Mouse (Mus musculus): Measurements from ENCODE around the gene Kcna7. TPM values are rescaled to one million over a fixed set of nuclear protein-coding genes. Genes with fewer than 3 reads are reported as not detected.
"Not testable (repeated sequence)": the region's sequence is repeated elsewhere in the genome, so short reads cannot be mapped to it uniquely, and the experiment has no call there.

Kcna7 gene
- total RNA-seq (2014; rRNA removed) (not detected in 2 replicates), polyA plus RNA-seq (2015; fragmentation: Nextera tagmentation; extraction: Ambion mirVana) (0.06 TPM in 1 of 2 replicates, not detected in the other)

- peak within 1 kb of the TSS; percentile 46 for H3K4me2 ChIP-seq (ENCODE audit: low read depth, low read length, poor library complexity, severe bottlenecking)
- DNase-seq (ENCODE audit: low spot score) (no peak), ATAC-seq (ENCODE audit: low FRiP score) (no peak)
- H3K27me3 ChIP-seq (ENCODE audit: insufficient read depth, low read length): peaks cover 54% of the 10 kb centered on the region
- no peak within 1 kb of the TSS for H3K27ac ChIP-seq (ENCODE audit: low read depth, low read length)
- H3K4me3 ChIP-seq (ENCODE audit: low read depth, low read length): peak within 1 kb of the TSS; percentile 36
- 12% methylated on average over 28 of the region's 28 CpGs for WGBS
- H3K4me1 ChIP-seq (ENCODE audit: insufficient read depth, low read length): no peaks in the 10 kb centered on the region
- H3K9ac ChIP-seq (replicated peaks; ENCODE audit: low read length, poor library complexity, severe bottlenecking): no peak within 1 kb of the TSS
- no peaks in the 10 kb centered on the region for H3K36me3 ChIP-seq (ENCODE audit: insufficient read depth, low read length)
- no peaks in the 10 kb centered on the region for H3K9me3 ChIP-seq (ENCODE audit: low read length)
- TF ChIP-seq CTCF (IDR thresholded peaks at IDR 0.05): peak; percentile 83
Observed at GRCm38 (mm10) chr7:45405091-45406075, at the start of gene Kcna7. Gene Kcna7 (plus strand): TSS chr7:45405653.

DNA sequence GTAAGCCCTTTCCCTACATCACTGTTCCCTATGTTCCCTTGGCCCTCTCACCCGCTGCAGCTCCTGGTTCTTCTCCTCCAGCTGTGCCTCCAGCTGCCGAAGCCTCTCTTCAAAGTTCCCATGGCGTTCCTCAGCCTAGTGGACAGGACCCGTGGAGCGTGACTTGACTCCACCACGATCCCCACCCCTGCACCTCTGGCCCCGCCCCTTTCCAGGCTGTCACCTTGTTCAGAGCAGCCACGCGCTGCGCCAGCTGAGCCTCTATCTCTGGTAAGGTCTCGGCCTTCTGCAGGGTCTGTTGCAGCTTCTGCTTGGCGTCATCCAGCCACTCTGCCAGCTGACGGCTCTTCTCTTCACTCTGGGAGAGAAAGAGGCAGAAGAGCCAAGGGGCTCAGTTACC lies 49.4 kb upstream of the Kcna7 start:
- Histone ChIP-seq H3K9ac (replicated peaks; ENCODE audit: low read length, poor library complexity, severe bottlenecking) (no peak overlapping the region), H3K36me3 (ENCODE audit: insufficient read depth, low read length) (peaks cover 42% of the 10 kb centered on the region), H3K4me1 (ENCODE audit: insufficient read depth, low read length) (no peaks in the 10 kb centered on the region), H3K27ac (ENCODE audit: low read depth, low read length) (no peak overlapping the region), H3K4me3 (ENCODE audit: low read depth, low read length) (no peak overlapping the region), H3K4me2 (ENCODE audit: low read depth, low read length, poor library complexity, severe bottlenecking) (no peak overlapping the region), H3K27me3 (ENCODE audit: insufficient read depth, low read length) (no peaks in the 10 kb centered on the region), H3K9me3 (ENCODE audit: low read length) (no peaks in the 10 kb centered on the region)
- TF ChIP-seq CTCF (IDR thresholded peaks at IDR 0.05): no peak
- DNase-seq (ENCODE audit: low spot score) (no peak), ATAC-seq (ENCODE audit: low FRiP score) (no peak)
- WGBS: 59% methylated on average over 13 of the region's 13 CpGs

GRCm38 (mm10) chr7:45359081-45359480 lies 46.4 kb upstream of the Kcna7 start:
- not testable (repeated sequence) for H3K27me3 ChIP-seq (ENCODE audit: insufficient read depth, low read length); DNase-seq (ENCODE audit: low spot score); H3K9me3 ChIP-seq (ENCODE audit: low read length); H3K27ac ChIP-seq (ENCODE audit: low read depth, low read length); H3K4me3 ChIP-seq (ENCODE audit: low read depth, low read length); H3K4me2 ChIP-seq (ENCODE audit: low read depth, low read length, poor library complexity, severe bottlenecking); H3K9ac ChIP-seq (replicated peaks; ENCODE audit: low read length, poor library complexity, severe bottlenecking); ATAC-seq (ENCODE audit: low FRiP score)
- WGBS: 74% methylated on average over 10 of the region's 11 CpGs
- Histone ChIP-seq H3K36me3 (ENCODE audit: insufficient read depth, low read length) (peaks cover 28% of the 10 kb centered on the region), H3K4me1 (ENCODE audit: insufficient read depth, low read length) (peaks cover 14% of the 10 kb centered on the region; the same call in 1 of the 2 replicates)

DNA sequence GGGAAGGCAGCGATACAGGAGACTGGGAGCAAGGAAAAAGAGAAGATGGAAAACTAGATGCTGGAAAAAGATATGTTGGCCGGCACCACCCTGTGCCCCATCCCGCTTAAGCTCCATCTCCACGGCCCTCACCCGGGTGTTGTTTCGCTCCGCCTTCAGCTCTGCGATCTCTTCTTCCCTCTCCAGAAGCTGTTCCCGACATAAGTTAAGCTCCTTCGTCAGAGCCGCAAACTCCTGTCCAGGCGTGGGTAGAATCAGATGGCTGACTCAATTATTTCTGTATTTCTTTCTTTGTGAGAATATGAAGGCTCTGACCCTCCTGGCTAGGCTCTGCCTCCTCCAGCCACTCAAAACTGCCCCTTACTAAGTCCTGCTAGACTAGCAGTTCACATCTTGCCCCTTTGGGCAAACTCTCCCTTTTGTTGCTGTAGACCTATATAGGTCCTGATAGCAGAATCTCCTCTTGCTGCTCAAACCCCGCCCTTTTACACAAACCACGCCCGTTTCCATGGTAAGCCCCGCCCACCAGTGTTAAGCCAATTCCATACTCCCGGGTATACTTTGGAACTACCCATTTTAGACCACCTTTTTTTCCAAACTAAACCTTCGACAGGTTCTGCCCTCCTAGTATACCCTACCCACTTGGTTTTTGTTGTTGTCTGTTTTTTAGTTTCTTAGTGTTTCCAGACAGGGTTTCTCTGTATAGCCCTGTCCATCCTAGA lies 44.9 kb upstream of the Kcna7 start:
- Histone ChIP-seq H3K27me3 (ENCODE audit: insufficient read depth, low read length) (no peaks in the 10 kb centered on the region), H3K9me3 (ENCODE audit: low read length) (no peaks in the 10 kb centered on the region), H3K27ac (ENCODE audit: low read depth, low read length) (no peak overlapping the region), H3K36me3 (ENCODE audit: insufficient read depth, low read length) (peaks cover 20% of the 10 kb centered on the region), H3K4me1 (ENCODE audit: insufficient read depth, low read length) (peaks cover 20% of the 10 kb centered on the region; the same call in 1 of the 2 replicates), H3K9ac (replicated peaks; ENCODE audit: low read length, poor library complexity, severe bottlenecking) (no peak overlapping the region), H3K4me3 (ENCODE audit: low read depth, low read length) (peak overlapping the region; percentile 41; the same call in 1 of the 2 replicates), H3K4me2 (ENCODE audit: low read depth, low read length, poor library complexity, severe bottlenecking) (peak overlapping the region; percentile 78; the same call in 1 of the 2 replicates)
- 56% methylated on average over 17 of the region's 18 CpGs for WGBS
- DNase-seq (ENCODE audit: low spot score) (no peak), ATAC-seq (ENCODE audit: low FRiP score) (0 out of 2 replicates have a peak, but pooled peaks have one; percentile 1)
- no peak for TF ChIP-seq CTCF (IDR thresholded peaks at IDR 0.05)

DNA sequence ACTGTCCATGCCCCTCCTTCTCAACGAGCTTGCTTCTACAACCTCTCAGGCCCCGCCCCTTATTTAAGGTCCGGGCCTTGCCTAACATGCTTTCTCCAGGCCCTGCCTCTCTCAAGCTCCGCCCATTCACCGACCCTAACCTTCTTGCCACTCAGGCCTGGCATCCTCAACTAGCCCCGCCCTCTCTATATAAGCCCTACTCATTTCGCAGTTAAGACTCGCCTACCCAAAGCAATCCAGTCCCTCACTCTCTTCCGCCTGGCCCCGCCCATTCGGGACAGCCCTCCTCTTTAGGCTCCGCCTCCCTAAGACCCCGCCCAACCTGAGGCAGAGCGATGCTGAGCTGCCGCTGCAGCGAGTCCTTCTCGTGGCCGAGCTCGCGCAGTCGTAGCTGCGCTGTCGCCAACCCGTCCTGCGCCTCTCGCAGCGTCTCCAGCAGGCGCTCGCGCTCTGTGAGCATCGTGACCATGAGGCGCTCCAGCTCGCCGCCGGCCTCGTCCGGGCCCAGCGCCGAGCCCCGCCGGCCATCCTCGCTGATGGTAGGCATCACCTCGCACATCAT lies 44.1 kb upstream of the Kcna7 start:
- DNase-seq (ENCODE audit: low spot score): peak; percentile 93
- Histone ChIP-seq H3K27me3 (ENCODE audit: insufficient read depth, low read length) (no peaks in the 10 kb centered on the region), H3K4me3 (ENCODE audit: low read depth, low read length) (peak overlapping the region; percentile 41), H3K9ac (replicated peaks; ENCODE audit: low read length, poor library complexity, severe bottlenecking) (peak overlapping the region; percentile 65), H3K9me3 (ENCODE audit: low read length) (no peaks in the 10 kb centered on the region), H3K27ac (ENCODE audit: low read depth, low read length) (peak overlapping the region; percentile 47), H3K4me2 (ENCODE audit: low read depth, low read length, poor library complexity, severe bottlenecking) (peak overlapping the region; percentile 78), H3K4me1 (ENCODE audit: insufficient read depth, low read length) (peaks cover 21% of the 10 kb centered on the region; the same call in 1 of the 2 replicates), H3K36me3 (ENCODE audit: insufficient read depth, low read length) (peaks cover 15% of the 10 kb centered on the region)
- under 1% methylated on average over 43 of the region's 43 CpGs for WGBS
- no peak for TF ChIP-seq CTCF (IDR thresholded peaks at IDR 0.05)
- ATAC-seq (ENCODE audit: low FRiP score): peak; percentile 86

All from midbrain, postnatal 0 days (tissue).